Mouse (Mus musculus): Measurements from ENCODE around the gene Znrf3. TPM values are rescaled to one million over a fixed set of nuclear protein-coding genes. Genes with fewer than 3 reads are reported as not detected.

Znrf3 gene
- total RNA-seq, 4 experiments from 2014 or later: 26.1 to 41.3 (median 36.4) TPM

Other genes starting within 250 kb of the Znrf3 start
- 10 to 100 TPM; 20.9 to 30.7 (median 26.3) TPM for gene Kremen1, start 183.3 kb downstream of the Znrf3 start, total RNA-seq (2022)
- 100 to 1,000 TPM; 163 to 269 (median 179) TPM for gene Xbp1, start 75.8 kb upstream of the Znrf3 start, total RNA-seq (2022)
- 10 to 100 TPM; 23.8 to 34.9 (median 28.8) TPM for gene Ccdc117, start 97.3 kb upstream of the Znrf3 start, total RNA-seq (2022)
- gene Ankrd36, start 124.8 kb upstream of the Znrf3 start, total RNA-seq (2022): not detected

Measured in adrenal gland, adult 8-10 months (tissue).